Mouse (Mus musculus): ENCODE data around the gene Rhbdf2. TPM values are rescaled to one million over a fixed set of nuclear protein-coding genes. Genes with fewer than 3 reads are reported as not detected.
"Not testable (repeated sequence)": the region's sequence is repeated elsewhere in the genome, so short reads cannot be mapped to it uniquely, and the experiment has no call there.

The Rhbdf2 gene
- polyA plus RNA-seq, 1 experiment from 2014 or later, result 0.61 TPM

- Histone ChIP-seq H3K27ac (ENCODE audit: low read depth, low read length) (no peak overlapping the region), H3K9ac (ENCODE audit: low read length) (no peak overlapping the region), H3K4me1 (ENCODE audit: control insufficient read depth, insufficient read depth, low read length) (peaks cover 9% of the 10 kb centered on the region; the same call in 1 of the 2 replicates), H3K9me3 (replicated peaks; ENCODE audit: control insufficient read depth, low read length) (no peaks in the 10 kb centered on the region), H3K4me3 (ENCODE audit: low read depth, low read length) (no peak overlapping the region), H3K36me3 (ENCODE audit: control insufficient read depth, insufficient read depth, low read length) (no peaks in the 10 kb centered on the region), H3K27me3 (replicated peaks; ENCODE audit: control insufficient read depth, insufficient read depth, low read length) (no peaks in the 10 kb centered on the region), H3K4me2 (ENCODE audit: low read length) (no peak overlapping the region)
- 70% methylated on average over 3 of the region's 3 CpGs for WGBS
- ATAC-seq (no peak), DNase-seq (ENCODE audit: low spot score) (no peak)
Measured at GRCm38 (mm10) chr11:116641731-116642130, 14.9 kb upstream of the Rhbdf2 start.

GRCm38 (mm10) chr11:116641168-116641567, 14.3 kb upstream of the Rhbdf2 start:
- DNase-seq (ENCODE audit: low spot score) (no peak), ATAC-seq (no peak)
- 49% methylated on average over 5 of the region's 5 CpGs for WGBS
- no peak overlapping the region for H3K9ac ChIP-seq (ENCODE audit: low read length)
- H3K27ac ChIP-seq (ENCODE audit: low read depth, low read length), result no peak overlapping the region
- no peaks in the 10 kb centered on the region for H3K36me3 ChIP-seq (ENCODE audit: control insufficient read depth, insufficient read depth, low read length)
- no peak overlapping the region for H3K4me3 ChIP-seq (ENCODE audit: low read depth, low read length)
- no peaks in the 10 kb centered on the region for H3K9me3 ChIP-seq (replicated peaks; ENCODE audit: control insufficient read depth, low read length)
- no peaks in the 10 kb centered on the region for H3K27me3 ChIP-seq (replicated peaks; ENCODE audit: control insufficient read depth, insufficient read depth, low read length)
- H3K4me1 ChIP-seq (ENCODE audit: control insufficient read depth, insufficient read depth, low read length), result peaks cover 9% of the 10 kb centered on the region; the same call in 1 of the 2 replicates
- H3K4me2 ChIP-seq (ENCODE audit: low read length), result no peak overlapping the region

- WGBS, result 78% methylated on average over 8 of the region's 8 CpGs
- H3K9ac ChIP-seq (ENCODE audit: low read length); H3K9me3 ChIP-seq (replicated peaks; ENCODE audit: control insufficient read depth, low read length); H3K4me1 ChIP-seq (ENCODE audit: control insufficient read depth, insufficient read depth, low read length); DNase-seq (ENCODE audit: low spot score); H3K27me3 ChIP-seq (replicated peaks; ENCODE audit: control insufficient read depth, insufficient read depth, low read length); H3K4me2 ChIP-seq (ENCODE audit: low read length); H3K4me3 ChIP-seq (ENCODE audit: low read depth, low read length); H3K36me3 ChIP-seq (ENCODE audit: control insufficient read depth, insufficient read depth, low read length); H3K27ac ChIP-seq (ENCODE audit: low read depth, low read length); ATAC-seq: not testable (repeated sequence)
Measured at GRCm38 (mm10) chr11:116636607-116637006, 9.8 kb upstream of the Rhbdf2 start.

- Histone ChIP-seq H3K4me1 (ENCODE audit: control insufficient read depth, insufficient read depth, low read length) (no peaks in the 10 kb centered on the region), H3K4me2 (ENCODE audit: low read length) (no peak overlapping the region), H3K27ac (ENCODE audit: low read depth, low read length) (no peak overlapping the region), H3K9ac (ENCODE audit: low read length) (no peak overlapping the region), H3K9me3 (replicated peaks; ENCODE audit: control insufficient read depth, low read length) (no peaks in the 10 kb centered on the region), H3K4me3 (ENCODE audit: low read depth, low read length) (no peak overlapping the region), H3K27me3 (replicated peaks; ENCODE audit: control insufficient read depth, insufficient read depth, low read length) (no peaks in the 10 kb centered on the region), H3K36me3 (ENCODE audit: control insufficient read depth, insufficient read depth, low read length) (no peaks in the 10 kb centered on the region)
- 67% methylated on average over 10 of the region's 10 CpGs for WGBS
- DNase-seq (ENCODE audit: low spot score), result no peak
- ATAC-seq, result no peak
Measured at GRCm38 (mm10) chr11:116632962-116633361, 6.1 kb upstream of the Rhbdf2 start.

GRCm38 (mm10) chr11:116630171-116630965, 3.5 kb upstream of the Rhbdf2 start:
- Histone ChIP-seq H3K27me3 (replicated peaks; ENCODE audit: control insufficient read depth, insufficient read depth, low read length) (no peaks in the 10 kb centered on the region), H3K4me2 (ENCODE audit: low read length) (no peak overlapping the region), H3K27ac (ENCODE audit: low read depth, low read length) (no peak overlapping the region), H3K9ac (ENCODE audit: low read length) (no peak overlapping the region), H3K9me3 (replicated peaks; ENCODE audit: control insufficient read depth, low read length) (no peaks in the 10 kb centered on the region), H3K4me3 (ENCODE audit: low read depth, low read length) (no peak overlapping the region), H3K4me1 (ENCODE audit: control insufficient read depth, insufficient read depth, low read length) (no peaks in the 10 kb centered on the region), H3K36me3 (ENCODE audit: control insufficient read depth, insufficient read depth, low read length) (no peaks in the 10 kb centered on the region)
- ATAC-seq (no peak), DNase-seq (ENCODE audit: low spot score) (no peak)
- 71% methylated on average over 12 of the region's 12 CpGs for WGBS

GRCm38 (mm10) chr11:116629472-116629871, 2.7 kb upstream of the Rhbdf2 start:
- no peaks in the 10 kb centered on the region for H3K4me1 ChIP-seq (ENCODE audit: control insufficient read depth, insufficient read depth, low read length)
- peaks cover 3% of the 10 kb centered on the region; the same call in 1 of the 2 replicates for H3K27me3 ChIP-seq (replicated peaks; ENCODE audit: control insufficient read depth, insufficient read depth, low read length)
- H3K4me3 ChIP-seq (ENCODE audit: low read depth, low read length), result no peak overlapping the region
- H3K27ac ChIP-seq (ENCODE audit: low read depth, low read length), result no peak overlapping the region
- DNase-seq (ENCODE audit: low spot score) (no peak), ATAC-seq (no peak)
- H3K36me3 ChIP-seq (ENCODE audit: control insufficient read depth, insufficient read depth, low read length), result no peaks in the 10 kb centered on the region
- no peak overlapping the region for H3K9ac ChIP-seq (ENCODE audit: low read length)
- H3K9me3 ChIP-seq (replicated peaks; ENCODE audit: control insufficient read depth, low read length), result no peaks in the 10 kb centered on the region
- H3K4me2 ChIP-seq (ENCODE audit: low read length), result no peak overlapping the region
- WGBS, result 92% methylated on average over 6 of the region's 6 CpGs

- H3K9me3 ChIP-seq (replicated peaks; ENCODE audit: control insufficient read depth, low read length), result no peaks in the 10 kb centered on the region
- no peaks in the 10 kb centered on the region for H3K36me3 ChIP-seq (ENCODE audit: control insufficient read depth, insufficient read depth, low read length)
- H3K27me3 ChIP-seq (replicated peaks; ENCODE audit: control insufficient read depth, insufficient read depth, low read length), result peaks cover 11% of the 10 kb centered on the region; the same call in 1 of the 2 replicates
- no peak overlapping the region for H3K27ac ChIP-seq (ENCODE audit: low read depth, low read length)
- DNase-seq (ENCODE audit: low spot score) (peak; percentile 91), ATAC-seq (peak; percentile 57; the same call in 1 of the 2 replicates)
- WGBS, result 56% methylated on average over 9 of the region's 9 CpGs
- H3K4me1 ChIP-seq (ENCODE audit: control insufficient read depth, insufficient read depth, low read length), result no peaks in the 10 kb centered on the region
- H3K4me2 ChIP-seq (ENCODE audit: low read length), result no peak overlapping the region
- H3K4me3 ChIP-seq (ENCODE audit: low read depth, low read length), result no peak overlapping the region
- H3K9ac ChIP-seq (ENCODE audit: low read length), result no peak overlapping the region
Measured at GRCm38 (mm10) chr11:116628712-116629111, 1.9 kb upstream of the Rhbdf2 start.

GRCm38 (mm10) chr11:116627072-116628020, 527 bp upstream of the Rhbdf2 start:
- 36% methylated on average over 10 of the region's 10 CpGs for WGBS
- Histone ChIP-seq H3K9me3 (replicated peaks; ENCODE audit: control insufficient read depth, low read length) (no peaks in the 10 kb centered on the region), H3K4me1 (ENCODE audit: control insufficient read depth, insufficient read depth, low read length) (no peaks in the 10 kb centered on the region), H3K27ac (ENCODE audit: low read depth, low read length) (no peak overlapping the region), H3K4me3 (ENCODE audit: low read depth, low read length) (no peak overlapping the region), H3K27me3 (replicated peaks; ENCODE audit: control insufficient read depth, insufficient read depth, low read length) (peaks cover 18% of the 10 kb centered on the region; the same call in 1 of the 2 replicates), H3K36me3 (ENCODE audit: control insufficient read depth, insufficient read depth, low read length) (no peaks in the 10 kb centered on the region), H3K9ac (ENCODE audit: low read length) (no peak overlapping the region), H3K4me2 (ENCODE audit: low read length) (no peak overlapping the region)
- no peak for DNase-seq (ENCODE audit: low spot score)
- ATAC-seq, result no peak
